Mouse (Mus musculus) layer of hippocampus, postnatal 25 days (tissue): ENCODE measurements around the gene Arl14. TPM values are rescaled to one million over a fixed set of nuclear protein-coding genes. Genes with fewer than 3 reads are reported as not detected.
A peak's percentile ranks its signal among the peaks of the same experiment; 100 is the strongest.
"Not testable (repeated sequence)": the region's sequence is repeated elsewhere in the genome, so short reads cannot be mapped to it uniquely, and the experiment has no call there.

Experiments
- DNase-seq, 2 experiments: peaks; one replicate each; pipeline ENCODE4 v3.0.0; 2022; ENCODE audit warnings: mixed read lengths in 2 of 2, low spot score in 1 of 2; ENCODE audit errors: extremely low spot score in 1 of 2
- total RNA-seq, 2 experiments: library from RNA; stranded (reverse); gene quantifications; 2 replicates each; pipeline ENCODE4 v1.2.3; 2021

The Arl14 gene
- total RNA-seq, 2 experiments from 2014 or later = not detected

GRCm38 (mm10) chr3:69208441-69209309, 13.5 kb upstream of the Arl14 start:
- DNase-seq = no peak

- DNase-seq = no peak
Measured at GRCm38 (mm10) chr3:69212246-69212645, 10.0 kb upstream of the Arl14 start.

- no peak for DNase-seq
Measured at GRCm38 (mm10) chr3:69213465-69213864, 8.8 kb upstream of the Arl14 start.

- DNase-seq = no peak
Measured at GRCm38 (mm10) chr3:69214566-69214965, 7.7 kb upstream of the Arl14 start.

- DNase-seq = no peak
Measured at GRCm38 (mm10) chr3:69222502-69222900, 282 bp downstream of the Arl14 start.

GRCm38 (mm10) chr3:69222987-69223386, 768 bp downstream of the Arl14 start:
- DNase-seq = no peak

GRCm38 (mm10) chr3:69223666-69224065, 1.4 kb downstream of the Arl14 start:
- DNase-seq = no peak

- no peak for DNase-seq
Measured at GRCm38 (mm10) chr3:69225019-69225418, 2.8 kb downstream of the Arl14 start.

GRCm38 (mm10) chr3:69226496-69226895, 4.3 kb downstream of the Arl14 start:
- DNase-seq = no peak

GRCm38 (mm10) chr3:69228002-69228401, 5.8 kb downstream of the Arl14 start:
- no peak for DNase-seq

- DNase-seq = no peak
Measured at GRCm38 (mm10) chr3:69231522-69232138, 9.4 kb downstream of the Arl14 start.

GRCm38 (mm10) chr3:69233552-69234189, 11.5 kb downstream of the Arl14 start:
- DNase-seq = not testable (repeated sequence)

GRCm38 (mm10) chr3:69234525-69234924, 12.3 kb downstream of the Arl14 start:
- no peak for DNase-seq

- DNase-seq = no peak
Measured at GRCm38 (mm10) chr3:69235806-69236205, 13.6 kb downstream of the Arl14 start.

GRCm38 (mm10) chr3:69236491-69236890, 14.3 kb downstream of the Arl14 start:
- DNase-seq = no peak

- DNase-seq = peak; percentile 55 to 87
Measured at GRCm38 (mm10) chr3:69238141-69238851, 16.1 kb downstream of the Arl14 start.

GRCm38 (mm10) chr3:69239246-69239645, 17.0 kb downstream of the Arl14 start:
- no peak for DNase-seq

- DNase-seq = no peak
Measured at GRCm38 (mm10) chr3:69241020-69241419, 18.8 kb downstream of the Arl14 start.

- no peak for DNase-seq
Measured at GRCm38 (mm10) chr3:69253096-69253866, 31.1 kb downstream of the Arl14 start.

GRCm38 (mm10) chr3:69254676-69255075, 32.5 kb downstream of the Arl14 start:
- DNase-seq = no peak
